Mouse (Mus musculus) C2C12 (cell line): ENCODE measurements around the gene Mrtfb. TPM values are rescaled to one million over a fixed set of nuclear protein-coding genes. Genes with fewer than 3 reads are reported as not detected.

ENCODE experiments used
- H3K27me3 ChIP-seq: one replicate; pipeline ENCODE4 v1.6.1; 2011; ENCODE audit not compliant: control insufficient read depth, insufficient read depth, insufficient read length
- H3K36me3 ChIP-seq: one replicate; pipeline ENCODE4 v1.6.1; 2011; ENCODE audit not compliant: control insufficient read depth, insufficient read depth
- H3K4me3 ChIP-seq: one replicate; pipeline ENCODE4 v1.5.1; 2011; ENCODE audit warnings: mild to moderate bottlenecking, control low read depth; ENCODE audit not compliant: poor library complexity, insufficient read depth, severe bottlenecking
- H3K79me2 ChIP-seq: one replicate; pipeline ENCODE4 v1.6.1; 2011; ENCODE audit not compliant: control insufficient read depth, insufficient read depth
- H3K79me3 ChIP-seq: one replicate; pipeline ENCODE4 v1.6.1; 2011; ENCODE audit warnings: low read depth, control low read depth
- H3ac ChIP-seq: one replicate; pipeline ENCODE3; 2011; ENCODE audit warnings: low read depth; ENCODE audit not compliant: control insufficient read depth, insufficient read length
- CEBPB ChIP-seq: IDR thresholded peaks from one replicate; pipeline ENCODE4 v1.6.1; 2011; ENCODE audit warnings: low read depth, mild to moderate bottlenecking, control low read depth, moderate library complexity
- CTCF ChIP-seq: IDR thresholded peaks from one replicate; pipeline ENCODE4 v1.5.1; 2011; ENCODE audit not compliant: control insufficient read depth, insufficient read depth, insufficient read length
- FOSL1 ChIP-seq: IDR thresholded peaks from one replicate; pipeline ENCODE4 v1.8.0; 2011; ENCODE audit warnings: mild to moderate bottlenecking, low read length; ENCODE audit not compliant: poor library complexity, insufficient read depth, severe bottlenecking
- MAX ChIP-seq: IDR thresholded peaks from one replicate; pipeline ENCODE4 v1.6.1; 2011; ENCODE audit warnings: mild to moderate bottlenecking, control low read depth
- MYOD1 ChIP-seq: IDR thresholded peaks from one replicate; pipeline ENCODE4 v1.6.1; 2011; ENCODE audit warnings: low read depth; ENCODE audit not compliant: control insufficient read depth, insufficient read length
- MYOG ChIP-seq: IDR thresholded peaks from one replicate; pipeline ENCODE4 v1.6.1; 2011; ENCODE audit not compliant: control insufficient read depth, insufficient read length; ENCODE audit errors: extremely low read depth
- USF1 ChIP-seq: IDR thresholded peaks from one replicate; pipeline ENCODE4 v1.6.1; 2011; ENCODE audit warnings: low read depth, mild to moderate bottlenecking, control low read depth, moderate library complexity
- polyA plus RNA-seq: library from polyadenylated mRNA; unstranded; fragments of >200 nt; fragmentation: generic; extraction: Trizol; gene quantifications from one replicate; pipeline ENCODE4 v1.2.1, GENCODE M21; 2012; ENCODE audit warnings: missing spikeins

The Mrtfb gene
- polyA plus RNA-seq, 1 experiment: 6.6 TPM

GRCm38 (mm10) chr16:13405403-13405802, 149.1 kb downstream of the Mrtfb start:
- no peaks in the 10 kb centered on the region for H3K27me3 ChIP-seq
- no peak overlapping the region for H3ac ChIP-seq
- H3K36me3 ChIP-seq: peaks cover 61% of the 10 kb centered on the region
- no peaks in the 10 kb centered on the region for H3K79me3 ChIP-seq
- H3K4me3 ChIP-seq: no peak overlapping the region
- no peaks in the 10 kb centered on the region for H3K79me2 ChIP-seq
- no peak for TF ChIP-seq MYOG
- TF ChIP-seq CEBPB: no peak
- TF ChIP-seq USF1: no peak
- TF ChIP-seq CTCF: no peak
- no peak for TF ChIP-seq MAX
- TF ChIP-seq MYOD1: no peak
- TF ChIP-seq FOSL1: no peak

- no peak overlapping the region for H3K4me3 ChIP-seq
- no peak overlapping the region for H3ac ChIP-seq
- TF ChIP-seq MYOD1 (no peak), FOSL1 (no peak), CTCF (no peak), MYOG (no peak), MAX (no peak), CEBPB (no peak)
- H3K36me3 ChIP-seq: peaks cover 57% of the 10 kb centered on the region
- no peaks in the 10 kb centered on the region for H3K27me3 ChIP-seq
- no peaks in the 10 kb centered on the region for H3K79me3 ChIP-seq
- no peaks in the 10 kb centered on the region for H3K79me2 ChIP-seq
These were observed 153.4 kb downstream of the Mrtfb start for GRCm38 (mm10) chr16:13409530-13410163.

- TF ChIP-seq CEBPB (no peak), MYOG (no peak), MYOD1 (no peak), USF1 (no peak), CTCF (no peak), MAX (no peak), FOSL1 (no peak)
- Histone ChIP-seq H3ac (no peak overlapping the region), H3K4me3 (no peak overlapping the region), H3K27me3 (no peaks in the 10 kb centered on the region), H3K79me3 (no peaks in the 10 kb centered on the region), H3K36me3 (peaks cover 54% of the 10 kb centered on the region), H3K79me2 (no peaks in the 10 kb centered on the region)
These were observed 154.5 kb downstream of the Mrtfb start for GRCm38 (mm10) chr16:13410760-13411159.

DNA sequence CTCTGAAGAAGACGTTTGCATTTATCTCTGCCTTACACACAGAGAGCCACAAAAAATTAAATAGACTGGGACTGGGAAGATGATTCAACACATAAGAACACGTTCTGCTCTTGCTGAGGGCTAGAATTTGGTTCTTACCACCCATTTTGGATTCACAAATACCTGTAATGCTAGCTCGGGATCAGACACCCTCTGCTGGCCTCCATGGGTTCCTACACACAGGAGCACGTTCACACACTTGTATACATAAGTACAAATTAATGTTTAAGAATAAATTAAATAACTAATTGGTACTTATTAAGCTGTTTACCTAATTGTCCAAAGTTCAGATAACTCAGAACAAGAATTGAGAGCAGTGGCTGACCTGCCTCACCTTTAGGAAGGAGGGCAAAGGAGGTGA, 155.2 kb downstream of the Mrtfb start:
- H3K79me2 ChIP-seq: no peaks in the 10 kb centered on the region
- TF ChIP-seq FOSL1 (no peak), MYOD1 (no peak), MYOG (no peak), USF1 (no peak), CEBPB (no peak), CTCF (no peak), MAX (no peak)
- H3K4me3 ChIP-seq: no peak overlapping the region
- H3K36me3 ChIP-seq: peaks cover 49% of the 10 kb centered on the region
- no peak overlapping the region for H3ac ChIP-seq
- H3K27me3 ChIP-seq: no peaks in the 10 kb centered on the region
- H3K79me3 ChIP-seq: no peaks in the 10 kb centered on the region

- no peaks in the 10 kb centered on the region for H3K79me2 ChIP-seq
- H3K79me3 ChIP-seq: no peaks in the 10 kb centered on the region
- H3K36me3 ChIP-seq: peaks cover 35% of the 10 kb centered on the region
- H3K4me3 ChIP-seq: no peak overlapping the region
- H3ac ChIP-seq: no peak overlapping the region
- H3K27me3 ChIP-seq: no peaks in the 10 kb centered on the region
- TF ChIP-seq CTCF (no peak), FOSL1 (no peak), USF1 (peak; percentile 38), MYOD1 (no peak), CEBPB (no peak), MAX (peak; percentile 46)
These were observed 158.3 kb downstream of the Mrtfb start for GRCm38 (mm10) chr16:13414566-13414965.

DNA sequence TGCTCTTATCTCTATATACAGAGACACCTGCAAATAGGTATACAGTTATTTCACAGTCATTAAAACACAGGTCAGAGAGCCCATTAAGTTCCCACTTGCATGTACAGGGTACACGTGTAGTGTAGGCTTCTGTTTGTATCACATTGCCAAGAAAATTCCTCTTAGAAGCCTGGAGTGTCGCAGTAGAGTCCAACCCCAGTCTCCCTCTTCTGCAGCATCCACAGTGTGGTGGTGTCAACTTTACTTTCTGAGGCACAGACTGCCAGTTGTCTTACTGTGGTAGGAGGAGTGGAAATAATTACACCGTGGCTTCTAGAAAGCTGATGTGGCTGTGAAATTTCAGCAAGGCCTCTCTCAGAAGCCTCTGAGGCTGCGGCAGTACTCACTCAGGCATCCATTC, 158.7 kb downstream of the Mrtfb start:
- H3K36me3 ChIP-seq: peaks cover 31% of the 10 kb centered on the region
- TF ChIP-seq CTCF (no peak), CEBPB (no peak)
- no peak overlapping the region for H3K4me3 ChIP-seq

More for the DNA sequence above, 158.7 kb downstream of the Mrtfb start:
- Histone ChIP-seq H3K79me3 (no peaks in the 10 kb centered on the region), H3ac (no peak overlapping the region), H3K27me3 (no peaks in the 10 kb centered on the region), H3K79me2 (no peaks in the 10 kb centered on the region)
